Mouse (Mus musculus) ES-Bruce4 (cell line): ENCODE data around the gene Mfrp.

Experiments
- CTCF ChIP-seq: IDR thresholded peaks from one replicate; pipeline ENCODE4 v1.8.1; 2011; ENCODE audit warnings: low read depth, low read length
- POLR2A ChIP-seq: IDR thresholded peaks from one replicate; pipeline ENCODE4 v1.8.1; 2011; ENCODE audit warnings: low read length; ENCODE audit not compliant: insufficient read depth

DNA sequence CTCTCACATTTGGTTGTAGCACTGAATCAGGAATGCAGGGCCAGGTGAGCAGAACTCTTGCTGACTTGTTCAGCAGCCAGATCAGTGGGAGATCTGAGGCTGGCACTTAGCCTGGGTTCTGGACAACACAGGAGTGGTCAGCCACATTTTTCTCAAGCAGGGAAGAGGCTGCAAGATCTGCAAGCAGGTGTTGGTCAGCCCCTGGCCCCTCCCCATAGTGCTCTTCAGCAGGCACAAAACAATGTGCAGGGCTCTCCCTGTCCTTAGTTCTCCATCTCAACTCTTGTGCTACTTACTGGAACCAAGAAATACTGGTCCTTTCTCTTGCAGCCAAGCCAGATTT is 43.2 kb downstream of the Mfrp start:
- TF ChIP-seq CTCF (no peak), POLR2A (no peak)
